ENCODE assay signal across 22 mouse cellular contexts in genomic region chr6:86060170-86060569, GRCm38 (mm10). TPM values are rescaled to one million over a fixed set of nuclear protein-coding genes. Genes with fewer than 3 reads are reported as not detected.
A peak's percentile ranks its signal among the peaks of the same experiment; 100 is the strongest.
DNase-seq lines count a peak whose midpoint lies in the region; ATAC-seq and TF ChIP-seq lines count a peak whose summit lies in the region.
"Had no signal": no experiment of that assay in that cellular context is flagged by ENCODE, and none has a peak within 500 bp of the region (broad histone marks: within the 10 kb centered on the region; RNA-seq: fewer than 3 reads in every experiment).

No protein-coding gene starts in this region.

- H3K27me3 ChIP-seq in forebrain, postnatal 0 days (ENCODE audit: insufficient read depth, low read length), result no peaks in the 10 kb centered on the region
- no peaks in the 10 kb centered on the region; the same call in 1 of the 2 replicates for H3K27me3 ChIP-seq in midbrain, embryonic 11.5 days (ENCODE audit: control insufficient read depth, insufficient read depth, low read length)
- no peaks in the 10 kb centered on the region for H3K27me3 ChIP-seq in neural tube, embryonic 15.5 days (replicated peaks)
- H3K27me3 ChIP-seq in intestine, postnatal 0 days (replicated peaks; ENCODE audit: control insufficient read depth, insufficient read depth, low read length), result no peaks in the 10 kb centered on the region
- H3K27me3 ChIP-seq: embryonic facial prominence, embryonic 12.5 days; heart, embryonic 13.5 days; stomach, embryonic 15.5 days had no signal

- H3K9ac ChIP-seq in forebrain, postnatal 0 days, result no peak overlapping the region
- no peak overlapping the region for H3K9ac ChIP-seq in midbrain, embryonic 11.5 days (ENCODE audit: low read length)
- no peak overlapping the region for H3K9ac ChIP-seq in neural tube, embryonic 15.5 days (replicated peaks)
- H3K9ac ChIP-seq in intestine, postnatal 0 days (ENCODE audit: low read depth, low read length), result no peak overlapping the region
- H3K9ac ChIP-seq: embryonic facial prominence, embryonic 12.5 days; heart, embryonic 13.5 days; liver, embryonic 12.5 days; lung, embryonic 14.5 days; stomach, embryonic 15.5 days had no signal

- ATAC-seq in forebrain, postnatal 0 days, result no peak
- no peak for ATAC-seq in midbrain, embryonic 11.5 days (ENCODE audit: low FRiP score)
- no peak for ATAC-seq in neural tube, embryonic 15.5 days (ENCODE audit: low FRiP score)
- ATAC-seq in intestine, postnatal 0 days, result no peak
- ATAC-seq: liver, embryonic 12.5 days had no signal

- WGBS in forebrain, postnatal 0 days, result 75% methylated on average over 3 of the region's 3 CpGs
- WGBS in midbrain, embryonic 11.5 days, result 90% methylated on average over 3 of the region's 3 CpGs
- WGBS in neural tube, embryonic 15.5 days, result 96% methylated on average over 3 of the region's 3 CpGs
- WGBS in intestine, postnatal 0 days, result 96% methylated on average over 3 of the region's 3 CpGs

- no peak overlapping the region for H3K4me3 ChIP-seq in layer of hippocampus, adult 2 months
- no peak overlapping the region for H3K4me3 ChIP-seq in forebrain, postnatal 0 days (ENCODE audit: low read depth, low read length)
- no peak overlapping the region for H3K4me3 ChIP-seq in midbrain, embryonic 11.5 days (ENCODE audit: low read depth, low read length)
- H3K4me3 ChIP-seq in neural tube, embryonic 15.5 days (replicated peaks), result no peak overlapping the region
- no peak overlapping the region for H3K4me3 ChIP-seq in intestine, postnatal 0 days (ENCODE audit: low read depth, low read length)
- H3K4me3 ChIP-seq: embryonic facial prominence, embryonic 12.5 days; heart, embryonic 13.5 days; limb, embryonic 10.5 days; liver, embryonic 12.5 days; stomach, embryonic 15.5 days had no signal

- 0 out of 2 replicates have a peak, but pooled peaks cover 4% of the 10 kb centered on the region for H3K36me3 ChIP-seq in forebrain, postnatal 0 days (ENCODE audit: insufficient read depth)
- no peaks in the 10 kb centered on the region for H3K36me3 ChIP-seq in midbrain, embryonic 11.5 days (ENCODE audit: control insufficient read depth, insufficient read depth, low read length)
- no peaks in the 10 kb centered on the region for H3K36me3 ChIP-seq in neural tube, embryonic 15.5 days
- no peaks in the 10 kb centered on the region for H3K36me3 ChIP-seq in intestine, postnatal 0 days (ENCODE audit: control insufficient read depth, insufficient read depth)
- H3K36me3 ChIP-seq: embryonic facial prominence, embryonic 12.5 days; heart, embryonic 13.5 days; limb, embryonic 10.5 days; liver, embryonic 12.5 days; stomach, embryonic 15.5 days had no signal

- no peak overlapping the region for H3K4me2 ChIP-seq in forebrain, postnatal 0 days (ENCODE audit: low read depth)
- H3K4me2 ChIP-seq in midbrain, embryonic 11.5 days, result 0 out of 2 replicates have a peak overlapping the region, but pooled peaks have one; percentile 7
- H3K4me2 ChIP-seq in neural tube, embryonic 15.5 days, result no peak overlapping the region
- no peak overlapping the region for H3K4me2 ChIP-seq in intestine, postnatal 0 days (replicated peaks; ENCODE audit: low read depth)
- H3K4me2 ChIP-seq: embryonic facial prominence, embryonic 12.5 days; heart, embryonic 13.5 days; liver, embryonic 12.5 days; lung, embryonic 14.5 days; stomach, embryonic 15.5 days had no signal

- H3K9me3 ChIP-seq in forebrain, postnatal 0 days (ENCODE audit: low read length), result no peaks in the 10 kb centered on the region
- no peaks in the 10 kb centered on the region for H3K9me3 ChIP-seq in midbrain, embryonic 11.5 days (ENCODE audit: control insufficient read depth, low read length)
- no peaks in the 10 kb centered on the region for H3K9me3 ChIP-seq in neural tube, embryonic 15.5 days (replicated peaks)
- H3K9me3 ChIP-seq in intestine, postnatal 0 days (ENCODE audit: control insufficient read depth), result no peaks in the 10 kb centered on the region
- H3K9me3 ChIP-seq: embryonic facial prominence, embryonic 12.5 days; heart, embryonic 13.5 days; limb, embryonic 10.5 days; liver, embryonic 12.5 days; stomach, embryonic 15.5 days had no signal

- TF ChIP-seq CTCF in layer of hippocampus, adult 2 months (conservative IDR thresholded peaks at IDR 0.05), result no peak
- TF ChIP-seq CTCF in forebrain, postnatal 0 days (IDR thresholded peaks at IDR 0.05; ENCODE audit: low read depth), result no peak
- no peak for TF ChIP-seq CTCF in intestine, postnatal 0 days (IDR thresholded peaks at IDR 0.05; ENCODE audit: low read depth)

- peaks cover 69% of the 10 kb centered on the region for H3K4me1 ChIP-seq in forebrain, postnatal 0 days (ENCODE audit: insufficient read depth)
- peaks cover 63% of the 10 kb centered on the region for H3K4me1 ChIP-seq in midbrain, embryonic 11.5 days (ENCODE audit: control insufficient read depth, insufficient read depth, low read length)
- H3K4me1 ChIP-seq in neural tube, embryonic 15.5 days, result peaks cover 78% of the 10 kb centered on the region
- H3K4me1 ChIP-seq in intestine, postnatal 0 days (replicated peaks; ENCODE audit: control insufficient read depth, insufficient read depth, low read length), result no peaks in the 10 kb centered on the region
- H3K4me1 ChIP-seq: embryonic facial prominence, embryonic 12.5 days; stomach, embryonic 15.5 days had no signal

- no peak for DNase-seq in layer of hippocampus, adult 2 months (ENCODE audit: low spot score in 2 of 2)
- DNase-seq in layer of hippocampus, postnatal 25 days (ENCODE audit: extremely low spot score in 1 of 2, low spot score in 1 of 2), result no peak
- DNase-seq in forebrain, postnatal 0 days, result no peak
- DNase-seq in midbrain, embryonic 11.5 days (ENCODE audit: low spot score, missing footprints), result no peak
- DNase-seq in lung, postnatal 25 days (ENCODE audit: low spot score), result no peak
- no peak for DNase-seq in c-Kit-positive CD71-positive TER-119-positive erythroid progenitor cells, embryonic 14.5 days (ENCODE audit: low spot score)
- DNase-seq: adrenal gland, postnatal 14 days; cerebellum, adult 2 months; heart, adult 11 months; lung, embryonic 14.5 days had no signal

- peak overlapping the region; percentile 92 for H3K27ac ChIP-seq in layer of hippocampus, adult 2 months
- H3K27ac ChIP-seq in forebrain, postnatal 0 days (ENCODE audit: low read depth, low read length), result peak overlapping the region; percentile 82; the same call in 1 of the 2 replicates
- peak overlapping the region; percentile 89 for H3K27ac ChIP-seq in midbrain, embryonic 11.5 days (ENCODE audit: low read depth, low read length)
- H3K27ac ChIP-seq in neural tube, embryonic 15.5 days (replicated peaks), result 0 out of 2 replicates have a peak overlapping the region, but pooled peaks have one; percentile 84
- no peak overlapping the region for H3K27ac ChIP-seq in intestine, postnatal 0 days (ENCODE audit: low read depth, low read length)
- H3K27ac ChIP-seq: embryonic facial prominence, embryonic 12.5 days; heart, embryonic 13.5 days; limb, embryonic 10.5 days; liver, embryonic 12.5 days; macrophage; stomach, embryonic 15.5 days had no signal

RNA-seq across cellular contexts. Expression of gene Add2, which starts 31.7 kb away (rescaled TPM):
- total RNA-seq in layer of hippocampus, adult 2 months (2021), result 100 to 1,000 TPM; 277 to 286 TPM
- 100 to 1,000 TPM; 279 to 295 TPM for total RNA-seq in layer of hippocampus, postnatal 25 days (2021)
- 267 and 333 TPM in 2 replicates for total RNA-seq in forebrain, postnatal 0 days (2014; rRNA removed)
- 175 and 186 TPM in 2 replicates for polyA plus RNA-seq in forebrain, postnatal 0 days (2015; fragmentation: Nextera tagmentation; extraction: Ambion mirVana)
- polyA plus RNA-seq in midbrain, embryonic 11.5 days (2014; fragmentation: Nextera tagmentation; extraction: Ambion mirVana), result 57.8 and 64.5 TPM in 2 replicates
- 107 and 130 TPM in 2 replicates for polyA plus RNA-seq in neural tube, embryonic 15.5 days (2015; fragmentation: Nextera tagmentation; extraction: Ambion mirVana)
- 2.0 and 2.1 TPM in 2 replicates for polyA plus RNA-seq in intestine, postnatal 0 days (2015; fragmentation: Nextera tagmentation; extraction: Ambion mirVana)
- total RNA-seq: CH12.LX; gastrocnemius, adult 18-20 months had no signal
- polyA plus RNA-seq: macrophage had no signal

RNA-seq across cellular contexts. Expression of gene Figla, which starts 44.2 kb away (rescaled TPM):
- not detected for total RNA-seq in layer of hippocampus, adult 2 months (2021)
- not detected for total RNA-seq in layer of hippocampus, postnatal 25 days (2021)
- total RNA-seq in forebrain, postnatal 0 days (2014; rRNA removed), result not detected in 2 replicates
- not detected in 2 replicates for polyA plus RNA-seq in forebrain, postnatal 0 days (2015; fragmentation: Nextera tagmentation; extraction: Ambion mirVana)
- not detected in 2 replicates for polyA plus RNA-seq in midbrain, embryonic 11.5 days (2014; fragmentation: Nextera tagmentation; extraction: Ambion mirVana)
- not detected in 2 replicates for polyA plus RNA-seq in neural tube, embryonic 15.5 days (2015; fragmentation: Nextera tagmentation; extraction: Ambion mirVana)
- not detected in 2 replicates for polyA plus RNA-seq in intestine, postnatal 0 days (2015; fragmentation: Nextera tagmentation; extraction: Ambion mirVana)
- total RNA-seq: adrenal gland, postnatal 14 days; CH12.LX; gastrocnemius, adult 18-20 months had no signal
- polyA plus RNA-seq: cerebellum, adult 2 months; embryonic facial prominence, embryonic 12.5 days; heart, embryonic 13.5 days; kidney, embryonic 14.5 days; limb, embryonic 10.5 days; liver, embryonic 12.5 days; lung, embryonic 14.5 days; macrophage; stomach, embryonic 15.5 days; thymus, postnatal 0 days had no signal

Comparison
In these comparisons a context has a peak if more than half of its experiments do, and no peak if none do; other contexts are left out.
1. RNA of gene Add2, which starts 31.7 kb away (polyA plus RNA-seq): 175 to 186 TPM in forebrain, postnatal 0 days, 107 to 130 TPM in neural tube, embryonic 15.5 days and 57.8 to 64.5 TPM in midbrain, embryonic 11.5 days; 2.0 to 2.1 TPM in intestine, postnatal 0 days; every median in the first group is over 10 times any median in the second.